Mouse (Mus musculus) CD4-positive, CD25-positive, alpha-beta regulatory T cell, adult 4 months (primary cell): ENCODE results near the gene Naa80. TPM values are rescaled to one million over a fixed set of nuclear protein-coding genes. Genes with fewer than 3 reads are reported as not detected.
A peak's percentile ranks its signal among the peaks of the same experiment; 100 is the strongest.

ENCODE experiments used
- ATAC-seq: one replicate; pipeline ENCODE4 v1.8.0; 2017
- polyA plus RNA-seq, 2 experiments: library from polyadenylated mRNA; unstranded; fragments of 100-300 nt; shearing (Covaris generic); gene quantifications; one replicate each; pipeline ENCODE4 v1.2.1; 2017

Gene Naa80
- polyA plus RNA-seq, 2 experiments from 2014 or later = 25.4 to 34.9 TPM

DNA sequence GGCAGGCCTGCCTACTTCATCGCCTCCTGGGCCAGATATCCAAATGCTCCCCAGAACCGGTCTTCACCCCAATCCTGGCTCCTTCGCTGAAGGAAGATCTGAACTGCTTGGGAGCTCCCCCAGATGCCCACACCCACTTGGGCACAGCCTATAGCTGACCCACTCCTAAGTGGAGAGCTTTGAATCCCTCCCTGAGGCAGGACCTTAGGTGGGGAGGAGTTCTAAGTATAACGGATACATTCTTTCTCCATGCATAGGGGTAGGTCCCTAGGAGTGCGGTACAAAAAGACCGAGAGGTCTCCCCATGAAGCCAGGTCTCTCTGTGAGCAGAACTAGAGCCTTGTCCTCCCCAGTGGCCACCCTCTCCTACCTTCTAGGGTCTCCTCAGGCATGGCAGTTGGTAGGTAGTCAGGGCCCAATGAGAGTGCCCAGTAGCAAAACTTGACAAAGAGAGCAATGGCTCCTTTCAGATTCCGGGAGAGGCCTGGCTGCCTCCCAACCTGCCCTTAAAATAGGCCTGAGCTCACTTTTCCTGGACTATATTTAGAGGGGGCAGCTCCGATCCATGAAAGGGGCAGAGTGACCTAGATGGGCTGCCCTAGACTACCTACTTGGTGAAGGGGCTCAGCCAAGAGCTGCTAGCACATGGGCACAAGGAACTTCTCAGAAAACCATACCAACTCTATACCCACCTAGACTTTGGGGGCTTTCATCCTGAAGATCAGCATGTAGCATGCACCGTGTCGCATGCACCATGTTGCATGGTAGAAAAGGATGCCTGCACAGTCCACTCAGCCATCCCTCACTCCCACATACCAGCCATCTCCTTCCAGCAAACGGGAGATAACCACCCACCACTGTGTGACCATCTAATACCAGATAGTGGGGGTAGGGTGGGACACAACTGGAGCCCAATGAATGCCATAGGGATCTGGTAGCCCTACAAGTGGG is 18.2 kb downstream of the Naa80 start:
- no peak for ATAC-seq

DNA sequence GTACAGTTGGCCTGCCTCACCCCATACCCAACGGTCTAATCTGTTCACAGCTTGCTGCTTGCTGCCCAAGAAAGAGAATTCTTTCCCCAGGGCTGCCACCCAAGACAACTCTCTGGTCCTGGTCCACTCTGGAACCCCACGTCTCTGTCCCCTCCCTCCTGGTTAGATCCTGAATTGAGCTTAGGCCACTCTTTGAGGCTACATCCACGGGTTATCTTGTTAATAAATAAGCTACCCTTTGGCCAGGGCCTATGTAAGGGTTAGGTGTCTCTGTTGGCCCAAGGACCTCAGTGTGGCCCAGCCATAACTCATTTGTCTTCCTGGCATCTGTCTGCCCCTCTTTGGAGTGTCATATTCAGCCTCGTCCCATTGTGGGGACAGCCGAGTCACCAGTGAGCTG is 19.7 kb downstream of the Naa80 start:
- no peak for ATAC-seq

DNA sequence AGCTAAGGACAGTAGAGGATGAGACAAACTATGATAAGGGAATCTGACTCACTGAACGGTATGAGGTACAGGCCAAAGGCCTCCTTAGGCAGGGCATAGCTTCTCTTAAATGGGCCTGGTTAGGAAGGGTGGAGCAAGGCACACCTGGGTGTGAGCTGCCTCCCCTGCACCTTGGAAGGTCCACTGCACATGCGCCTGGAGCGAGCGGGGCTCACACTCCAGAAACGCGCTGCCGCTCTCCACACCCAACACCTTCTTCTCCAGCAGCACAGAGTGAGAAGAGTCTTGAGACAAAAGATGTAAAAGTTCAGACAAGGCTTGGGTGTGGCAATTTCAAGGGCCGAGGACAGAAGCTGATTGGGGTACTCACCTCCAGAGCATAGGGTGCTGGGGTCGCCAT is 20.7 kb downstream of the Naa80 start:
- ATAC-seq = no peak

- no peak for ATAC-seq
Observed at GRCm38 (mm10) chr9:107599842-107600241, 21.2 kb downstream of the Naa80 start.

DNA sequence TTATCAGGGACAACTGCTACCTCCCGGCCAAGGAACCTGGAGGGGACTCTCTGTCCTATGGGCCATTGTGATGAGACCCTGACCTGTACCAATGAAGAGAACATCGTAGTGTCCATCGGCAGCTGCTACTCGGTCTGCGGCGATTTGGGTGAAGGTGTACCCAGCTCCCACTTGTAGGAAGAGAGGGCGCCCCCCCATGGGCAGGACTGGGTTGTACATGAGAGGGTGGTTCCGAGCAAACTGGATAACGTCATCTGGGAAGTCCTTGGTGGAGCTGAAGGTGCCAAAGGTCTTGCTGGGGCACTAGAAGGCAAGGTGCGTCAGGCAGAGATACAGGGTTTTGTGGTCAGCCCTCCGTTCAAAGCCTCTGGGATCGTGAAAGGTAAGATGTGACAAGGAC is 22.1 kb downstream of the Naa80 start:
- ATAC-seq = no peak

- no peak for ATAC-seq
Observed at GRCm38 (mm10) chr9:107601275-107601674, 22.6 kb downstream of the Naa80 start.

DNA sequence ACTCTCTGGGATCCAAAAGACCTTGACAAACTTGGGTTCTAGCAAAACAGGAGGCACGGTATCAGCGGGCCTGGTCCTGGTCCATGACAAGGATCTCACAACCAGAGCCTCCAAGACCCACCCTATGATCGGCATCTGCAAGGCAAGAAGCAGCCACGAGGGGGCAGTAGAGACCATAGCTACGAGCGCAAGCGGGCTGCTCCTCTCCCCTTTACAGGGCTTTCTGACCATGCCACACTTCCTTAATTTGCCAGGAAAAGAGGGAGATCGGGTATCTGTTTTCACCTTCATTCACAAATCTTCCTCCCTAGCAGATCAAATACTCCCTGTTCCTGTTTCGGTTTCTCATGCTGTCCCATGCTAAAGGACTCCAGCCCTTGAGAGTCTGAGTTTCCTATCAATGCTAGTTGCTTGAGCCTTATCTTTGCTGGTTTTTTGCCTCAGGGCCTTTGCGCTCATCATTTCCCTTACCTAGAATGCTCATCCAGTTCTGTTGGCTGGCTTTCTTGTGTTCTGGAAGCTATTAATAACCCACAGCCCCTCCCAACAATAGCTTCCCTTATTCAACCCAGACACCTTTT is 23.5 kb downstream of the Naa80 start:
- ATAC-seq = peak; percentile 79

GRCm38 (mm10) chr9:107603251-107603650 is 24.6 kb downstream of the Naa80 start:
- ATAC-seq = no peak

DNA sequence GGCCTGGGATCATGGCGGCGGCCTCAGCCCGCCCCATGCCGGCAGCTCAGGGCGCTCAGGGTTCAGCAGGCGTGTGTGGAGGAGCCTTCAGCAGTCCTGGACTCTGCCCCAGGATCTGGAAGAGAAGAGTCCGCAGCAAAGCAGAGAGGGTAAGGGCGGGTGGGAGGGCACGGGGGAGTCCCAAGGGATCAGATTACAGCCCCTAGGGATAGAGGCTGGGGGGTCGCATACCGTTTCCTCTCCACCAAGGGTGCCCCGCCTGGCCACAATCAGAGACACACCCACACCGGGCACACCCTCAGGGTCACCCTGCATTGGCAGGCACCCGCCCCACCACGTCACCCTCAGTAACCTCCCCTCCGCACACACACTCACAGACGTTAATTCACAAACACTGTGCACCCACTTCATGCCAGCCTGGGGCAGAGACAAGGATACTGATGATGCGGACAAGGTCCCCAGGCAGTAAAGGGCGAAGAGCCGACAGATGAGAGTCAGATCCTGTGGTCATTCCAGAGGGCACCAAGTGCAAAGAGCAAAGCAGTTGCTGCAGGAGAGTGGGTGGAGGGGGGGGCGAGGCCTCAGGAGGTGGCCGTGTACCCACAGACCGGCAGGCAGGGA is 26.5 kb downstream of the Naa80 start:
- no peak for ATAC-seq

GRCm38 (mm10) chr9:107606591-107606990 is 27.9 kb downstream of the Naa80 start:
- no peak for ATAC-seq

DNA sequence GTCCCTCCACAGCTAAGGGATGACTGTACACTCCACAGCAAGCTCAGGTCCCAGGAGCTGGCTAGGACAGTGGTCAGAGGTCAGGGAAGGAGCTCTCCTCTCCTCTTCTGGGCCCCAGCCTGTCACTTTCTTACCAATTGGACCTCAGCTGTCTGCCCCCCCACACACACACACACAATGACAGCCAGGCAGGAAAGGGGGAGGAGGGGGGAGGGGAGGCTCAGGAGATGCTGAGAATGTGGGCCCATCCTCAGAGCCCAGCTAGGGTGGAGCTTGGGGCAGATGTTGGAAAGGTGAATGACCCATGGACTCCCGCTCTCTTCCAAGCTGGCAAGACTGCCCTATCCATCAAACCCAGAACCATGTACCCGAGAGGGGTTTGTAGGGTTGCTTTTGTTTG is 28.3 kb downstream of the Naa80 start:
- ATAC-seq = no peak

- no peak for ATAC-seq
Observed at GRCm38 (mm10) chr9:107607653-107608245, 29.1 kb downstream of the Naa80 start.

DNA sequence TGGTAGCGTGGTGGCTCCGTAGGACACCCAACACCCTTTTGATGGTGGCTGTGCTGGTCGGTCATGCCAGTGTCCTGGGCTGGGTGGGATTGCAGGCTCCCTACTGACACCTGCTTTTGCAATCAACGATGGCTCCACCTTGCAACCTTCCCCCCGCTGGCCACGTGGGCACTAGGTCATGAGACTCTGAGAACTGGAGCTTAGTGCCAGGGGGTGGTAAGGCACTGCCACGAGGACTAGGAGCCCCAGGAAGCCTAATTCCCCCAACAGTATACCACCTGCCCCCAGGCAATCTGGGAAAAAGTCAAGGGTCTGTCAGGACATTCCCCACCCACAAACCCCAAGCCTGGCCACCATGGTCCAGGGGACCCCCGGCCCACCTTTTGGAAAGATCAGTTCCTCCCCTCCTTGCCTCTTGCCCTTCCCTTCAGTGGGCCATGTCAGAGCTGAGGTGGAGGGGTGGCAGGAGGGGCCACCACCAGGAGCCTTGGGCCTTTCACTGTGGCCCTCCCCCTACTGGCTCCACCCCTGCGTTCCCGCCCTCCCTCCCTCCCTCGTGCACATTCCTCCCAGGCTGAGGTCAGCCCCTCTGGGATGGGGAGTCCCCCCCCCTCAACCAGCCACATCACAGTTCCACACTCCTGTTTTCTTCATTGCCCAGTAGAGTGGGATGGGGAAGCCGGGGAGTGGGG is 30.2 kb downstream of the Naa80 start, which contains the start of gene Sema3b:
Gene Sema3b (minus strand): TSS at position 489 of the 692 bp plus-strand sequence.
- ATAC-seq = no peak

DNA sequence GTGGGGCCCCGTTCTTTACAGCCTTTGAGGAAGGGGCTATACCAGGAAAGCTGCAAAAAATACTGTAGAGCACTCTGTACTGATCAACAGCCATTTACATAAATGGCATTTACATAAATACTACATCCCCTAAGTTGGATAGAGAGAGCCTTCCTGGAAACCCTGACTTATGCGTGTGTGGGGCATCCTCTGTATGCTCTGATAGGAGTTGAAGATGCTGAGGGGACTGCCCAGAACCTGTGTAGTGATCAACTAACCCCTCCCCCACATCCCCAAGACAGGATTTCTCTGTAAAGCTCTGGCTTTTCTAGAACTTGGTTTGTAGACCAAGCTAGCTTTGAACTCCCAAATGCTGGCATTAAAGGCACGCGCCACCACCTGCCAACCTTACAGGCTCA is 30.7 kb downstream of the Naa80 start:
- no peak for ATAC-seq

GRCm38 (mm10) chr9:107611456-107612190 is 32.9 kb downstream of the Naa80 start:
- ATAC-seq = no peak

DNA sequence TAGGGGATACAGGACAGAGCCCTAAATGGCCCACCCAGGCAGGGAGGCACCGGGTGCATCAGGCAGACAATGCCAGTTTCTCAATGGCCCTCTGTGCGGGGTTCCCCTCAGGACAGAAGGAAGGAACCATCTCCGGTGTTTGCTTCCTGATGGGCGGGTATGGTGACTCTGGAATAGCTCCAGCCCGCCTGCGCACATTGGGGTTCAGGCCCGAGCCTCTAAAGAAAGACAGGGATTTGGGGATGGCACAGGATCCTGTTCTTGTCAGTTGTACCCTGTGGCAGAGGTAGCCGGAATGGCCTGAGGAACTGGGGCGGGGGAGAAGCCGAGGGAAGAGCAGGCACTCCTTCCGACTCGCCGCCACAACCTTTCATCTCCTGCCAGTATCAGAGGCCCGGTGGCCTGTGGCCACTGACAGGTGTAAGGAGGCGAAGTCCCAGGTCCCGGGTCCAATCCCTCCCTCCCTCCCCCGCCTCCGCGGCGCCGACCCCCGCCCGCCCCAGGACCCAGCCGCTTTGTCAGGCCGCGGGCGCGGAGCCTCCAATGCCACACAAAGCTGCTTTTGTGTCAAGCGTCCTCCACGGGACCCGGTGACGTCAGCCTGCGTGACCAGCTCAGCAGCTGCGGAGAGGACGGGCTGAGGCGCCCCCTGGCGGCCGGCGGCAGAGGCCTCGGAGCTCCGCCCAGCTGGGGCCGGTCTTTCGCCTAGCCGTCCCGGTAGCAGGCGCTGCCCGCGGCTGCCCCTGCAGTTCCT is 33.7 kb downstream of the Naa80 start:
- ATAC-seq = peak; percentile 95

GRCm38 (mm10) chr9:107612945-107613569 is 34.4 kb downstream of the Naa80 start:
- ATAC-seq = peak; percentile 66

DNA sequence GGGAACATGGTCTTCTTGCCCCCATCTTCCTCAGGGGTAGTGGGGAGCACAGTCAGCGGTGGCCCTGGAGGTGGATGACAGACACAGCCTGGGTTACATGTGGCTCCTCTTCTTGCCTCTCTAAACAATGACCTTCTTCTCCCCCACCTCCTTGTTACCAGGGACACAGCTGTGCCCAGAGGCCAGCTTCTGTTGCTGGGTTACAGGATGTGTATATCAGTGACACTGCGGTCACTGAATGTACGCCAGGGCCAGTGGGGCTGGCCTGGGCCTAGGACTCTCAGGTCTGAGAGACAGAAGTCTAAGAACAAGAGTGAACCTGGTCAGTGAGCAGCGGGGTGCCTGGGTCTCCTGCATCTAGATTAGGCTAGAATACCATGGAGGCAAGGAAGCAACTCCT is 36.3 kb downstream of the Naa80 start:
- ATAC-seq = no peak

GRCm38 (mm10) chr9:107617461-107617860 is 38.8 kb downstream of the Naa80 start:
- ATAC-seq = no peak

DNA sequence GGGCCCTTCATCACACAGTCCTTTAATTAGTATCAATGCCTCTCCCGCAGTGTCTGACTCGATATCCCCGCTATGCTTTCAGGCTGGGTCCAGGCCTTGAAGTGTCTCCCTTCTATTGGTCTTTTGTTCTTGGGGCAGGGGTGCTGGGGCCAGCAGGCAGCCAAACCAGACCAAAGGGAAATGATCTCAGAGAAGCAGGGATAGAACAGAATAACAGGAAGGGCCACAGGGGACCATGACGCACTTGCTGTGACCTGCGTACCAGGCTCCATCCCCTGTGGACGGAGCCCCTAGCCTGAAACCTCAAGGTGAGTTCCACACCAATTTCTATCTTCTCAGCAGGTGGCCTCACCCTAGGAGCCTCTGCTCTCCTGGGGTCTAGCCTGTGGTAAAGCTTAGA is 39.4 kb downstream of the Naa80 start:
- ATAC-seq = no peak
